Mouse (Mus musculus) kidney, embryonic 15.5 days (tissue): ENCODE measurements at regions not wholly inside any gene's neighbourhood (a gene's known extent, or its start where the extent isn't known, plus 50 kb on each side); places are given as distances from the start of the nearest gene placed in this dataset.

Source experiments
- ATAC-seq: fragments of 200-750 bp; cut with Nextera tagmentation; replicated peaks from 2 replicates; pipeline ENCODE4 v1.8.0; 2017; ENCODE audit warnings: moderate TSS enrichment; ENCODE audit not compliant: low FRiP score
- H3K27ac ChIP-seq: fragments of 300-500 bp; sonication (generic); 2 replicates; pipeline ENCODE4 v1.5.1; 2015; ENCODE audit warnings: mild to moderate bottlenecking, inconsistent platforms
- H3K27me3 ChIP-seq: fragments of 300-500 bp; sonication (generic); 2 replicates; pipeline ENCODE4 v1.6.1; 2015; ENCODE audit warnings: inconsistent platforms
- H3K36me3 ChIP-seq: fragments of 300-500 bp; sonication (generic); 2 replicates; pipeline ENCODE4 v1.6.1; 2015; ENCODE audit warnings: inconsistent platforms
- H3K4me1 ChIP-seq: fragments of 300-500 bp; sonication (generic); 2 replicates; pipeline ENCODE4 v1.6.1; 2015; ENCODE audit warnings: inconsistent platforms
- H3K4me2 ChIP-seq: fragments of 300-500 bp; sonication (generic); 2 replicates; pipeline ENCODE4 v1.6.1; 2015; ENCODE audit warnings: moderate library complexity, mild to moderate bottlenecking, inconsistent platforms
- H3K4me3 ChIP-seq: fragments of 300-500 bp; sonication (generic); replicated peaks from 2 replicates; pipeline ENCODE4 v1.5.1; 2015; ENCODE audit warnings: mild to moderate bottlenecking, inconsistent platforms
- H3K9ac ChIP-seq: fragments of 300-500 bp; sonication (generic); 2 replicates; pipeline ENCODE4 v1.6.1; 2015; ENCODE audit warnings: mild to moderate bottlenecking, inconsistent platforms
- H3K9me3 ChIP-seq: fragments of 300-500 bp; sonication (generic); replicated peaks from 2 replicates; pipeline ENCODE4 v1.6.1; 2016; ENCODE audit warnings: inconsistent platforms
- WGBS: fragments of 180-500 bp; shearing (Covaris S2); methylation state at CpG from one replicate; pipeline ENCODE4 v1.1.7; 2015; ENCODE audit warnings: mixed read lengths; 5-methylcytosine and 5-hydroxymethylcytosine counted together

- H3K27ac ChIP-seq, result 0 out of 2 replicates have a peak overlapping the region, but pooled peaks have one; percentile 10
Observed at GRCm38 (mm10) chr1:136698454-136699152, 73.9 kb downstream of the Zfp281 start.

DNA sequence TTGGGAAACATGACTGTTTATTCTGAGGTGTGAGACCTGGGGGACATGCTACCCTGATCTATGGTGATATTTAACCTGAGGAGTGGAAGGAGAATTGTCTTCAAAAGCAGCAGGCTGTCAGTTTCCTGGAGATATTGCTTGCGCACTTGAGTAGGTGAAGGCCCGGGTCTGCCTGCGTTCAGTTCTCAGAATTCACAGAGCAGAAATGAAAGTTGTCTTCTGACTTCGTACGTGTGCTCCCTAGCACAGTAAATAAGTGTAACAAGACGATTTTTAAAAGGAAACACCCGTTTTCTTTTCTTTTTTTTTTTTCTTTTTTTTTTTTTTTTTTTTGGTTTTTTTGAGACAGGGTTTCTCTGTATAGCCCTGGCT lies 74.4 kb downstream of the Zfp281 start:
- ATAC-seq, result no peak
- no peak overlapping the region for H3K9ac ChIP-seq
- 0 out of 2 replicates have a peak overlapping the region, but pooled peaks have one; percentile 10 for H3K27ac ChIP-seq
- no peaks in the 10 kb centered on the region for H3K9me3 ChIP-seq
- WGBS, result 71% methylated on average over 7 of the region's 7 CpGs
- no peak overlapping the region for H3K4me2 ChIP-seq
- no peak overlapping the region for H3K4me3 ChIP-seq
- H3K27me3 ChIP-seq, result no peaks in the 10 kb centered on the region
- H3K36me3 ChIP-seq, result no peaks in the 10 kb centered on the region
- H3K4me1 ChIP-seq, result peaks cover 23% of the 10 kb centered on the region

More at GRCm38 (mm10) chr1:136698454-136699152, 73.9 kb downstream of the Zfp281 start:
- WGBS, result 41% methylated on average over 9 of the region's 9 CpGs
- no peak for ATAC-seq
- Histone ChIP-seq H3K4me1 (peaks cover 23% of the 10 kb centered on the region), H3K36me3 (no peaks in the 10 kb centered on the region), H3K4me3 (no peak overlapping the region), H3K9ac (no peak overlapping the region), H3K4me2 (no peak overlapping the region), H3K9me3 (no peaks in the 10 kb centered on the region), H3K27me3 (no peaks in the 10 kb centered on the region)

- Histone ChIP-seq H3K4me1 (peaks cover 23% of the 10 kb centered on the region), H3K36me3 (no peaks in the 10 kb centered on the region), H3K4me3 (no peak overlapping the region), H3K27me3 (no peaks in the 10 kb centered on the region), H3K9ac (no peak overlapping the region), H3K9me3 (no peaks in the 10 kb centered on the region), H3K4me2 (no peak overlapping the region), H3K27ac (no peak overlapping the region)
- ATAC-seq, result no peak
- WGBS, result 77% methylated on average over 8 of the region's 8 CpGs
Observed at GRCm38 (mm10) chr1:136699571-136699970, 74.9 kb downstream of the Zfp281 start.

DNA sequence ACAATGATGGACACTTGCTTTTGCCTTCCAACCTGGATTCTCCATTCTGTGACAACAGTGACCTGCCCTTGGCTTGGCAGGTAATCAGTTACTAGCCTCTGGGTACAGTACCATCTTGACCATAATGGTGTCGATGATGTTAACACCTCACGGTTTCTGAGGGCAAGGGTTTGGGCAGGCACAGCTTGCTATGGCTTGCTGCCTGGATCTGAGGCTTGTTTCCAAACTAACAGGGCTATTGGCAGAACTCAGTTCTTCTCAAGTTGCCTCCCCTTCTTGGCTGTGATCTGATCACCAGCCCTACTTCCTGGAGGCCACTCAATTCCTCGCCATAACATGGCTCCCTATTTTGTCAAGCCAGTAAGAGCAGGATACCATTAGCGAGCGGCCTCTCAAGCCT lies 79.4 kb downstream of the Zfp281 start:
- H3K4me2 ChIP-seq, result no peak overlapping the region
- peaks cover 7% of the 10 kb centered on the region; the same call in 1 of the 2 replicates for H3K27me3 ChIP-seq
- H3K36me3 ChIP-seq, result no peaks in the 10 kb centered on the region
- no peak overlapping the region for H3K9ac ChIP-seq
- no peaks in the 10 kb centered on the region for H3K9me3 ChIP-seq
- no peaks in the 10 kb centered on the region; the same call in 1 of the 2 replicates for H3K4me1 ChIP-seq
- no peak overlapping the region for H3K4me3 ChIP-seq
- 80% methylated on average over 5 of the region's 5 CpGs for WGBS
- H3K27ac ChIP-seq, result no peak overlapping the region
- no peak for ATAC-seq

GRCm38 (mm10) chr1:136706509-136706908 lies 81.8 kb downstream of the Zfp281 start:
- H3K27me3 ChIP-seq, result peaks cover 13% of the 10 kb centered on the region; the same call in 1 of the 2 replicates
- H3K4me1 ChIP-seq, result no peaks in the 10 kb centered on the region
- no peaks in the 10 kb centered on the region for H3K36me3 ChIP-seq
- no peaks in the 10 kb centered on the region for H3K9me3 ChIP-seq
- ATAC-seq, result no peak
- no peak overlapping the region for H3K9ac ChIP-seq
- H3K27ac ChIP-seq, result no peak overlapping the region
- WGBS, result 80% methylated on average over 8 of the region's 8 CpGs
- no peak overlapping the region for H3K4me3 ChIP-seq
- no peak overlapping the region for H3K4me2 ChIP-seq

DNA sequence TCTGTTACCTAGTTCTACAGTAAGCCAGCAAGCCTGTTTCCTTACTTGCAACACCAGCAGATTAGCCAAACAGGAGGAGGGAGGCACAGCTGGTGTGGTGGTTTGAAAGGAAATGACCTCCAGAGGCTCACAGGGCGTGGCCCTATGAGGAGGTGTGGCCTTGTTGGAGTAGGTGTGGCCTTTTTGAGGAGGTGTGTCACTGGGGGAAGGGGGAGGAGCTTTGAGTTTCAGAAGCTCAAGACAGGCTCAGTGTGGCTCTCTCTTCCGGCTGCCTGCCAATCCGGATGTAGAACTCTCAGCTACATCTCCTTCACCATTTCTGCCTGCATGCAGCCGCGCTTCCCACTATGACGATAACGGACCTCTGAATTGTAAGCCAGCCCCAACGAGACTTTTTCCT lies 82.7 kb downstream of the Zfp281 start:
- H3K4me1 ChIP-seq, result no peaks in the 10 kb centered on the region
- no peak overlapping the region for H3K27ac ChIP-seq
- H3K4me3 ChIP-seq, result no peak overlapping the region
- no peaks in the 10 kb centered on the region for H3K36me3 ChIP-seq
- 81% methylated on average over 8 of the region's 8 CpGs for WGBS
- H3K9ac ChIP-seq, result no peak overlapping the region
- ATAC-seq, result no peak
- no peaks in the 10 kb centered on the region for H3K9me3 ChIP-seq
- peaks cover 13% of the 10 kb centered on the region; the same call in 1 of the 2 replicates for H3K27me3 ChIP-seq
- H3K4me2 ChIP-seq, result no peak overlapping the region

DNA sequence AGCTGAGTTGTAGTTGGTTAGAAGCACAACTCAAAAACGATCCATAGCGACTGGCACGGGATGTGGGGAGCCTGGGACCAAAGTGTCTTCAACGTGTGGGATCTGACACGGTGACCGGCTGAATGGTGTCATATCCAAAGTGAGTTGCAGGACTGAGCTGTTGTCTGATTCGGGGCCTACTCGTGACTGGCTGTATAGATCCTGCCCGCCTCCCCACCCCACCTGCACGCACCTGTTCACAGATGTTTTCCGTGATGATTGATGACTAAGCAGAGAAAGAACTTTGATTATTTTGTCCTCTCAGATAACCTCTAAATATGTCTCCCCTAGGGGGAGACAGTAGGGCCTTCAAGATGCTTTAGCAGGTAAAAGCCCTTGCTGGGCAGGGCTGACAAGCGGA lies 83.2 kb downstream of the Zfp281 start:
- no peaks in the 10 kb centered on the region for H3K9me3 ChIP-seq
- WGBS, result 82% methylated on average over 12 of the region's 12 CpGs
- no peak for ATAC-seq
- H3K9ac ChIP-seq, result no peak overlapping the region
- H3K4me3 ChIP-seq, result no peak overlapping the region
- no peaks in the 10 kb centered on the region for H3K36me3 ChIP-seq
- H3K4me1 ChIP-seq, result no peaks in the 10 kb centered on the region
- peaks cover 13% of the 10 kb centered on the region; the same call in 1 of the 2 replicates for H3K27me3 ChIP-seq
- H3K27ac ChIP-seq, result no peak overlapping the region
- no peak overlapping the region for H3K4me2 ChIP-seq

- Histone ChIP-seq H3K4me1 (peaks cover 5% of the 10 kb centered on the region), H3K9me3 (no peaks in the 10 kb centered on the region), H3K4me3 (no peak overlapping the region), H3K27me3 (peaks cover 13% of the 10 kb centered on the region; the same call in 1 of the 2 replicates), H3K4me2 (no peak overlapping the region), H3K36me3 (no peaks in the 10 kb centered on the region), H3K9ac (no peak overlapping the region), H3K27ac (no peak overlapping the region)
- no peak for ATAC-seq
- 76% methylated on average over 4 of the region's 4 CpGs for WGBS
Observed at GRCm38 (mm10) chr1:136710196-136710595, 85.5 kb downstream of the Zfp281 start.

GRCm38 (mm10) chr1:136711243-136711642 lies 86.5 kb downstream of the Zfp281 start:
- no peak overlapping the region for H3K4me2 ChIP-seq
- no peak overlapping the region for H3K9ac ChIP-seq
- no peak overlapping the region for H3K27ac ChIP-seq
- H3K36me3 ChIP-seq, result no peaks in the 10 kb centered on the region
- no peak overlapping the region for H3K4me3 ChIP-seq
- 0 out of 2 replicates have a peak, but pooled peaks have one; percentile 22 for ATAC-seq
- peaks cover 12% of the 10 kb centered on the region for H3K4me1 ChIP-seq
- H3K27me3 ChIP-seq, result peaks cover 15% of the 10 kb centered on the region; the same call in 1 of the 2 replicates
- WGBS, result 83% methylated on average over 7 of the region's 7 CpGs
- no peaks in the 10 kb centered on the region for H3K9me3 ChIP-seq

DNA sequence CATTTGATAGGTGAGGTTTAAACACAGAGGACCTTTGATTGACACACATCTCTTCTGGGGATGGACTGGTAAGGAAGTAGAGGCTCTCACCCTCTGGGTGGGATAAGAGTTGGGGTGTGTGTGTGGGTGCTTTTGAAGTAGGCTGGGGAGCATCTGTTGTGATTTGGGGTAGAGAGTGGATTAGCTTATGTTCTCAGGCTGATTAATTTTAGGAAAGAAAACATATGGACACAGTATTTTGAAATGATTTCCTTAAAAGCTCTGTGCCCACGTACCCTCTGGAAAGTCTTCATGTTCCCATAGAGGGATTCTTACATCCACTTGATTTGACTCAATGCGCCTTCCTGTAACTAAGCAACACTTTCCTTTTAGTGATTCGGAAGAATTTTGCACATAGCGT lies 89.4 kb downstream of the Zfp281 start:
- Histone ChIP-seq H3K4me2 (no peak overlapping the region), H3K9me3 (no peaks in the 10 kb centered on the region), H3K27me3 (0 out of 2 replicates have a peak, but pooled peaks cover 8% of the 10 kb centered on the region), H3K36me3 (no peaks in the 10 kb centered on the region), H3K9ac (no peak overlapping the region), H3K4me3 (no peak overlapping the region), H3K4me1 (peaks cover 21% of the 10 kb centered on the region), H3K27ac (no peak overlapping the region)
- ATAC-seq, result no peak
- WGBS, result 82% methylated on average over 4 of the region's 4 CpGs

DNA sequence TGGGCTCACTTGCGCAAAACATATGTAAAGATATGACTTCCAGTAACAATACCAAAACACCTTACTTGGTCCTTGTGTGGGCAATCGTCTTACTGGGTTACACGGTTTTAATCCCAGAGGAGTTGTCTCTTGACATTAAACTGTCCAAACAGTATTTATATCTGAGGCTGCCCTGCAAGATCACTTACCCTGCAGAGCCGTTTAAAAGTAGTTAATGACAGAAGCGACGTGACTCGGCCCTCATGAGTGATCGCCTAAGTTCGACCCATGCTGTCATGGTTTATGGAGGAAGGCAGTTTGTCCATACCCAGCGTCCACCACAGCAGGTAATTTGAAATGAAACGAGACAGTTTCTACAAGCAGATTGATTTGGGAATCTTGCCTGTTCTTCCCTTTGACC lies 90.3 kb downstream of the Zfp281 start:
- Histone ChIP-seq H3K4me3 (no peak overlapping the region), H3K9ac (no peak overlapping the region), H3K27me3 (0 out of 2 replicates have a peak, but pooled peaks cover 8% of the 10 kb centered on the region), H3K9me3 (no peaks in the 10 kb centered on the region), H3K36me3 (no peaks in the 10 kb centered on the region), H3K4me2 (no peak overlapping the region), H3K4me1 (peaks cover 21% of the 10 kb centered on the region), H3K27ac (no peak overlapping the region)
- 19% methylated on average over 11 of the region's 11 CpGs for WGBS
- peak; percentile 51 for ATAC-seq

- peak; percentile 81 for ATAC-seq
- WGBS, result 36% methylated on average over 15 of the region's 15 CpGs
- H3K27ac ChIP-seq, result peak overlapping the region; percentile 43; the same call in 1 of the 2 replicates
- no peak overlapping the region for H3K9ac ChIP-seq
- H3K4me2 ChIP-seq, result peak overlapping the region; percentile 21
- peaks cover 21% of the 10 kb centered on the region for H3K4me1 ChIP-seq
- 0 out of 2 replicates have a peak, but pooled peaks cover 2% of the 10 kb centered on the region for H3K27me3 ChIP-seq
- no peak overlapping the region; the same call in 1 of the 2 replicates for H3K4me3 ChIP-seq
- H3K36me3 ChIP-seq, result no peaks in the 10 kb centered on the region
- no peaks in the 10 kb centered on the region for H3K9me3 ChIP-seq
Observed at GRCm38 (mm10) chr1:136717830-136718517, 93.3 kb downstream of the Zfp281 start.
